Mouse (Mus musculus) megakaryocyte-erythroid progenitor cell, adult 5-6 weeks (primary cell): ENCODE measurements around the gene Bloc1s4. TPM values are rescaled to one million over a fixed set of nuclear protein-coding genes. Genes with fewer than 3 reads are reported as not detected.

Experiments
- total RNA-seq, 2 experiments: library from RNA; stranded (forward) in 1 of 2; stranded (reverse) in 1 of 2; fragments of 200-1000, 215-1000 nt in 1 of 2; fragments of >200 nt in 1 of 2; fragmentation: Nextera tagmentation in 1 of 2; gene quantifications; 2 replicates each; pipeline ENCODE4 v1.2.3; 2014 to 2017

The Bloc1s4 gene
- total RNA-seq, 2 experiments from 2014 or later = 10.4 to 23.2 TPM

Other genes starting within 250 kb of the Bloc1s4 start
- gene Tbc1d14, start 155.4 kb downstream of the Bloc1s4 start, total RNA-seq (2014; fragmentation: Nextera tagmentation) = 23.7 and 24.0 TPM in 2 replicates
- gene Tbc1d14, start 155.4 kb downstream of the Bloc1s4 start, total RNA-seq (2017) = 8.5 and 14.8 TPM in 2 replicates
- 21.0 and 24.0 TPM in 2 replicates for gene D5Ertd579e, start 52.6 kb downstream of the Bloc1s4 start, total RNA-seq (2014; fragmentation: Nextera tagmentation)
- gene D5Ertd579e, start 52.6 kb downstream of the Bloc1s4 start, total RNA-seq (2017) = 25.7 and 44.6 TPM in 2 replicates
- gene Mrfap1, start 48.1 kb upstream of the Bloc1s4 start, total RNA-seq (2014; fragmentation: Nextera tagmentation) = 150 and 174 TPM in 2 replicates
- 236 and 255 TPM in 2 replicates for gene Mrfap1, start 48.1 kb upstream of the Bloc1s4 start, total RNA-seq (2017)
- gene Man2b2, start 82.0 kb upstream of the Bloc1s4 start, total RNA-seq (2014; fragmentation: Nextera tagmentation) = 17.0 and 17.2 TPM in 2 replicates
- 7.8 and 8.3 TPM in 2 replicates for gene Man2b2, start 82.0 kb upstream of the Bloc1s4 start, total RNA-seq (2017)
- not detected in 2 replicates for gene Ppp2r2c, start 119.9 kb upstream of the Bloc1s4 start, total RNA-seq (2014; fragmentation: Nextera tagmentation)
- not detected in 2 replicates for gene Ppp2r2c, start 119.9 kb upstream of the Bloc1s4 start, total RNA-seq (2017)
- gene Wfs1, start 240.6 kb upstream of the Bloc1s4 start, total RNA-seq (2014; fragmentation: Nextera tagmentation) = 0.59 TPM in 1 of 2 replicates, not detected in the other
- gene Wfs1, start 240.6 kb upstream of the Bloc1s4 start, total RNA-seq (2017) = not detected in 2 replicates